Mouse (Mus musculus): Measurements from ENCODE around the gene Gm9837. TPM values are rescaled to one million over a fixed set of nuclear protein-coding genes. Genes with fewer than 3 reads are reported as not detected.

Gm9837 gene
- polyA plus RNA-seq, 1 experiment from 2014 or later = not detected

- Histone ChIP-seq H3K4me1 (ENCODE audit: control insufficient read depth, insufficient read depth, low read depth, low read length) (peaks cover 8% of the 10 kb centered on the region), H3K4me2 (ENCODE audit: low read length) (no peak overlapping the region), H3K27me3 (replicated peaks; ENCODE audit: control insufficient read depth, insufficient read depth, low read length) (peaks cover 14% of the 10 kb centered on the region), H3K36me3 (ENCODE audit: control insufficient read depth, insufficient read depth, low read length) (no peaks in the 10 kb centered on the region), H3K4me3 (ENCODE audit: low read length) (no peak overlapping the region), H3K9ac (ENCODE audit: low read depth, low read length) (no peak overlapping the region), H3K27ac (ENCODE audit: low read depth, low read length) (no peak overlapping the region), H3K9me3 (ENCODE audit: control insufficient read depth, low read length) (no peaks in the 10 kb centered on the region)
- ATAC-seq = no peak
- 61% methylated on average over 9 of the region's 9 CpGs for WGBS
Observed at GRCm38 (mm10) chr11:53489421-53489820, 19.1 kb upstream of the Gm9837 start.

GRCm38 (mm10) chr11:53489007-53489406 is 18.7 kb upstream of the Gm9837 start:
- Histone ChIP-seq H3K9me3 (ENCODE audit: control insufficient read depth, low read length) (no peaks in the 10 kb centered on the region), H3K4me3 (ENCODE audit: low read length) (no peak overlapping the region), H3K4me1 (ENCODE audit: control insufficient read depth, insufficient read depth, low read depth, low read length) (peaks cover 8% of the 10 kb centered on the region), H3K4me2 (ENCODE audit: low read length) (no peak overlapping the region), H3K27ac (ENCODE audit: low read depth, low read length) (no peak overlapping the region), H3K36me3 (ENCODE audit: control insufficient read depth, insufficient read depth, low read length) (no peaks in the 10 kb centered on the region), H3K27me3 (replicated peaks; ENCODE audit: control insufficient read depth, insufficient read depth, low read length) (peaks cover 14% of the 10 kb centered on the region), H3K9ac (ENCODE audit: low read depth, low read length) (no peak overlapping the region)
- ATAC-seq = no peak
- 94% methylated on average over 5 of the region's 5 CpGs for WGBS

DNA sequence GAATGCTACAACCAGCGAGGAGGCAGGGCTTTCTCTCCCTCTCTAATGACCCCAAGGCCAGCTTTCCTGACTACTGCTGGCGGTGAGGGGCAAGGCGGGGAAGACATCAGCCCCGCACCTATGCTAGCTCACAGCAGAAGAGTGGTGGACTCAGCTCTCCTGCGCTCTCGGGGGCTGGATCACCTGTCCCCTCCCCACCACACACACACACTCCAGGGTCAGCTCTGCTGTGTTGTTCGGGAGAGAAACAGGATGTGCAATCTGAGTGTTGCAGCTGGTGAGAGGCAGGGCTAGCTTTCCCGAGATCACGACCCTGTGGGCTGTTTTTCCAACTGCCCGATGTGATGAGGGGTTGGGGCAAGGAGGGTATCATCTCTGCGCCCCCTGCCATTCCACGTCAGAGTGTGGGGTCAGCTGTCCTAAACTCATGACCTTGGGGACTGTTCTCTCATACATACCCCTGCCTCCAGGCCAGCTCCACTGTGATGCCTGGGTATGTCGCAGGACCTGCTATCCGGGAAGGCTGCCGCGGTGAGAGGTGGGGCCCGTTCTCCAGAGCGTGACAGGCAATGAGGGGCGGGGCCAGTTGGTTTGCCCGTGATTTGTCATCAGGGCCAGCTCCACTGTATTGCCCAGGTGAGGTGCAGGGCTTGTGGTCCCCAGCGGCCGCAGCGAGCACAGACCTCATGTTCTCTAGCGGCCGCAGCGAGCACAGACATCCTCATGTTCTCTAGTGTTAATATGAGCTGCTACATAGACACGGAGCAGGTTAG is 16.7 kb upstream of the Gm9837 start:
- H3K27me3 ChIP-seq (replicated peaks; ENCODE audit: control insufficient read depth, insufficient read depth, low read length) = peaks cover 21% of the 10 kb centered on the region
- no peak overlapping the region for H3K27ac ChIP-seq (ENCODE audit: low read depth, low read length)
- H3K4me3 ChIP-seq (ENCODE audit: low read length) = peak overlapping the region; percentile 31
- WGBS = 18% methylated on average over 27 of the region's 27 CpGs
- peak overlapping the region; percentile 53 for H3K4me2 ChIP-seq (ENCODE audit: low read length)
- H3K9me3 ChIP-seq (ENCODE audit: control insufficient read depth, low read length) = no peaks in the 10 kb centered on the region
- 0 out of 2 replicates have a peak overlapping the region, but pooled peaks have one; percentile 37 for H3K9ac ChIP-seq (ENCODE audit: low read depth, low read length)
- H3K4me1 ChIP-seq (ENCODE audit: control insufficient read depth, insufficient read depth, low read depth, low read length) = peaks cover 7% of the 10 kb centered on the region
- no peaks in the 10 kb centered on the region for H3K36me3 ChIP-seq (ENCODE audit: control insufficient read depth, insufficient read depth, low read length)
- ATAC-seq = 0 out of 2 replicates have a peak, but pooled peaks have one; percentile 42

- Histone ChIP-seq H3K27ac (ENCODE audit: low read depth, low read length) (no peak overlapping the region), H3K9ac (ENCODE audit: low read depth, low read length) (no peak overlapping the region), H3K4me3 (ENCODE audit: low read length) (no peak overlapping the region), H3K27me3 (replicated peaks; ENCODE audit: control insufficient read depth, insufficient read depth, low read length) (peaks cover 26% of the 10 kb centered on the region), H3K4me1 (ENCODE audit: control insufficient read depth, insufficient read depth, low read depth, low read length) (peaks cover 4% of the 10 kb centered on the region; the same call in 1 of the 2 replicates), H3K4me2 (ENCODE audit: low read length) (no peak overlapping the region), H3K9me3 (ENCODE audit: control insufficient read depth, low read length) (no peaks in the 10 kb centered on the region), H3K36me3 (ENCODE audit: control insufficient read depth, insufficient read depth, low read length) (no peaks in the 10 kb centered on the region)
- no peak for ATAC-seq
- 62% methylated on average over 3 of the region's 3 CpGs for WGBS
Observed at GRCm38 (mm10) chr11:53486351-53486750, 16.1 kb upstream of the Gm9837 start.

DNA sequence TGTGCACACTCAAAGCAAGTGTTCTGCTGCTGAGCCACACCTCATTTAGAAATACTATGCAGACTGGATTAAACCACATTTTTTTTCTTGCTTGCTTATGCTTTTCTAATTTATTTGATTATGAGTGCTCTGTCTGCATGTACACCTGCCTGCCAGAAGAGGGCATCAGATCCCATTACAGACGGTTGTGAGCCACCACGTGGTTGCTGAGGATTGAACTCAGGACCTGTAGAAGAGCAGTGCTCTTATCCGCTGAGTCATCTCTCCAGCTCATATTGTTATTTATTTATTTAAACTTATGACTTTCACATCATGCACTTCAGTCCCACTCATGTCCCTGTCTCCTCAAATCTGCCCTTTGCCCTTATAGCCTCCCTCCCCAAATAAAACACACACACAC is 15.4 kb upstream of the Gm9837 start:
- H3K4me3 ChIP-seq (ENCODE audit: low read length) = no peak overlapping the region
- ATAC-seq = no peak
- H3K27ac ChIP-seq (ENCODE audit: low read depth, low read length) = no peak overlapping the region
- H3K9me3 ChIP-seq (ENCODE audit: control insufficient read depth, low read length) = no peaks in the 10 kb centered on the region
- no peak overlapping the region for H3K9ac ChIP-seq (ENCODE audit: low read depth, low read length)
- no peak overlapping the region for H3K4me2 ChIP-seq (ENCODE audit: low read length)
- peaks cover 4% of the 10 kb centered on the region; the same call in 1 of the 2 replicates for H3K4me1 ChIP-seq (ENCODE audit: control insufficient read depth, insufficient read depth, low read depth, low read length)
- H3K36me3 ChIP-seq (ENCODE audit: control insufficient read depth, insufficient read depth, low read length) = no peaks in the 10 kb centered on the region
- WGBS = 42% methylated on average over 3 of the region's 3 CpGs
- H3K27me3 ChIP-seq (replicated peaks; ENCODE audit: control insufficient read depth, insufficient read depth, low read length) = peaks cover 31% of the 10 kb centered on the region

- Histone ChIP-seq H3K36me3 (ENCODE audit: control insufficient read depth, insufficient read depth, low read length) (no peaks in the 10 kb centered on the region), H3K27me3 (replicated peaks; ENCODE audit: control insufficient read depth, insufficient read depth, low read length) (peaks cover 47% of the 10 kb centered on the region), H3K9ac (ENCODE audit: low read depth, low read length) (no peak overlapping the region), H3K4me2 (ENCODE audit: low read length) (no peak overlapping the region), H3K4me3 (ENCODE audit: low read length) (no peak overlapping the region), H3K9me3 (ENCODE audit: control insufficient read depth, low read length) (no peaks in the 10 kb centered on the region), H3K27ac (ENCODE audit: low read depth, low read length) (no peak overlapping the region), H3K4me1 (ENCODE audit: control insufficient read depth, insufficient read depth, low read depth, low read length) (peaks cover 19% of the 10 kb centered on the region)
- 80% methylated on average over 9 of the region's 9 CpGs for WGBS
- ATAC-seq = no peak
Observed at GRCm38 (mm10) chr11:53483159-53483891, 13.0 kb upstream of the Gm9837 start.

DNA sequence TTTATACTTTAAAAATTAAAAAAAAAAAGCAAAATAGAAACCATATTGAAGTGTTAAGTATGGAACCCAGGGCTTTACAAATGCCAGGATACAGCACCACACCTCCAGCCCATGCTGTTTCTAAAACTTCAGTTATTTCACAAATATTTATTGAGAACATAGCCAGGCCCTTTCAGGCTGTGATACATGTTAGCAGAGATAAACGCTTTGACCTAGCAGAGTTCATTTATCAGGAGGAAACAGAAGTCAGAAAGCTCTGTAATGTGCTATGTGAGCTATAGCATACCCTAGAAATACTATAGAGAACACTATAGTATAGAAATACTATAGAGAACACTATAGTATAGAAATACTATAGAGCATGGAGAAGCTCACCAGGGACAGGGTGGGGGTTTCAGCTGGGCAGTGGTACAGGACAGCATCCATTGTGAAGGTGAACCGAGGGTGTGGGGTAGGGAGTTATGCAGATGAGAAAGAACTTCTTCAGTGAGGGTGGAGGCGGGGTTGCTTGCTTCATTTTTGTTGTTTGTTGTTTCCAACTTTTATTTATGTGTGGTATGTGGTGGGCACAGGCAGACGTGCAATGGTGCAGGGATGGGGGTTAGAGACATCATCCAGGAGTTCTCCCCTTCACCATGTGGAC is 10.9 kb upstream of the Gm9837 start:
- H3K27me3 ChIP-seq (replicated peaks; ENCODE audit: control insufficient read depth, insufficient read depth, low read length) = peaks cover 43% of the 10 kb centered on the region
- WGBS = 63% methylated on average over 4 of the region's 4 CpGs

DNA sequence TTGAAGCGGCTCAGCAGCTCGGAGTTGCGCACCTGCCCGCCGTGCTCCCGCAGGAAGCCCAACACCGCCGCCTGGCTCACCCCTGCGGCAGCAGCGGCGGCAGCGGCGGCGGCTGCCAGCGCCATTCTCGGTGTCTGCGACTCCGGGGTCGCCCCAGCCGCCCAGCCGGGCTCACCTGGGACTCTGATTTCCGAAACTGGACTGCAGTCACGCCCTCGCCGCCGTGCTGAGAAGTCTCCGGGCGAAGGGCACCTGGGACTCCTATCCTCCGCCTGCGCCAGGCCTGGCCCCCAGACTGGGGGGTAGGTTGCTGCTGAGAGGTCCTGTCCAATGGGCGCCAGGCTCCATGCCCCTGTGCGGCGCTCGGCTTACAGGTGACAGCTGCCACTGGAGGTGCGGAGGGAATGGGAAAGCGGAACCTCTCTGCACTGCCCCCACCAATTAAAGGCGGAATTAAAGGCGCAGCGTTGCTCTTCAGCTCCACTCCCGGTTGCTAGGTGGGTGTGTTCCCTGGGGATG is 9.6 kb upstream of the Gm9837 start, which contains the start of the genes Gm9945 and Sowaha:
Gm9945 (plus strand) TSS at position 384 of the 519 bp plus-strand sequence.
Sowaha (minus strand) TSS at position 492 of the 519 bp plus-strand sequence.
- Histone ChIP-seq H3K9ac (ENCODE audit: low read depth, low read length) (peak within 1 kb of the TSS; percentile 54), H3K36me3 (ENCODE audit: control insufficient read depth, insufficient read depth, low read length) (no peaks in the 10 kb centered on the region), H3K4me2 (ENCODE audit: low read length) (peak within 1 kb of the TSS; percentile 85), H3K27ac (ENCODE audit: low read depth, low read length) (no peak within 1 kb of the TSS), H3K9me3 (ENCODE audit: control insufficient read depth, low read length) (no peaks in the 10 kb centered on the region), H3K4me1 (ENCODE audit: control insufficient read depth, insufficient read depth, low read depth, low read length) (peaks cover 15% of the 10 kb centered on the region), H3K4me3 (ENCODE audit: low read length) (peak within 1 kb of the TSS; percentile 58), H3K27me3 (replicated peaks; ENCODE audit: control insufficient read depth, insufficient read depth, low read length) (peaks cover 40% of the 10 kb centered on the region)
- ATAC-seq = peak; percentile 76
- 2% methylated on average over 37 of the region's 40 CpGs for WGBS

More for the DNA sequence above, 10.9 kb upstream of the Gm9837 start:
- no peak overlapping the region for H3K4me3 ChIP-seq (ENCODE audit: low read length)
- no peak overlapping the region for H3K27ac ChIP-seq (ENCODE audit: low read depth, low read length)
- H3K9ac ChIP-seq (ENCODE audit: low read depth, low read length) = no peak overlapping the region
- peaks cover 15% of the 10 kb centered on the region for H3K4me1 ChIP-seq (ENCODE audit: control insufficient read depth, insufficient read depth, low read depth, low read length)
- no peaks in the 10 kb centered on the region for H3K36me3 ChIP-seq (ENCODE audit: control insufficient read depth, insufficient read depth, low read length)
- no peak for ATAC-seq
- no peaks in the 10 kb centered on the region for H3K9me3 ChIP-seq (ENCODE audit: control insufficient read depth, low read length)
- H3K4me2 ChIP-seq (ENCODE audit: low read length) = no peak overlapping the region
